Mouse (Mus musculus) ovary, adult 2 months (tissue): ENCODE results near the gene Fbxo48. TPM values are rescaled to one million over a fixed set of nuclear protein-coding genes. Genes with fewer than 3 reads are reported as not detected.

Source experiments
- polyA plus RNA-seq: library from polyadenylated mRNA; depleted of rRNA; stranded (reverse); fragments of >200 nt; gene quantifications from 2 replicates; pipeline ENCODE4 v1.2.3, GENCODE M21; 2012; rRNA removed

Gene Fbxo48
- 0.48 and 0.55 TPM in 2 replicates for polyA plus RNA-seq

DNA sequence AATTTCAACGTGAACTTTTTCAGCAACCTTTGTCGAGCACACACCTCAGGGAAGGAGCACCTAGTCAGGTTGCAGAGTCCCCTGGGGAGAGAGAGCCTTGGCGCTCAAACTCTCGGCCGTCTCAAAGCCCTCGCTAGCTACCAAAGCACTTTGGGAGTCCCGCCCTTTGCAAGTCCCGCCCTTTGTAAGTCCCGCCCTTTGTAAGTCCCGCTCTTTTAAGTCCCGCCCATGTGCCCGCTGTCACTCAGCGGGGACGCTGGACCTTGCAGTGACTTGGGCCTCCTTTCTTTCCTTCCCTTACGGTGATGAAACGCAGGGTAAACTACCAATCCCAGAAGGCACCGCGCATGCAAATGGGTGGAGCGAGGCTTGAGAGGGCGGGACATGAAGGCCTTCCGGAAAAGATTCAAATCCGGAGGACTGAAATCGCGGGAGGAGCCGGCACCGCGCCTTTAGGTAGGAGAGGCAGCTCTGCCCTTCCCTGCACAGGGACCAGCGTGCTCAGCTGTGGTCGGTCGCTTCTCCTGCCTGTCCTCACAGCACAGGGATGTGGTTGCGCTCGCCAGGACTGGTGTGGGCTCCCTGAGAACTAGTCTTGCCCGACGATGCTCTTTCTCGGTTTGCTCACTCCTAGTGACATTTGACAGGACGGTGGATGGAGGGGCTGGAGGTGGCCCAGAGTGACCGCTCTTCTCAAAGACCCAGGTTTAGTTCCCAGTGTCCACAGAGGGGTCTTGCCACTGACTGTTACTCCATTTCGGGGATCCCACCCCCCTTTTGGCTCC, at the start of gene Fbxo48:
Gene Fbxo48 (plus strand): TSS at position 400 of the 785 bp plus-strand sequence.

Other genes with a start within 250 kb of the Fbxo48 start
- gene Egfr, start 199.2 kb upstream of the Fbxo48 start, polyA plus RNA-seq = 125 and 126 TPM in 2 replicates
- gene Cnrip1, start 100.2 kb downstream of the Fbxo48 start, polyA plus RNA-seq = 16.3 and 22.0 TPM in 2 replicates
- 0.70 and 0.80 TPM in 2 replicates for gene Plek, start 101.0 kb downstream of the Fbxo48 start, polyA plus RNA-seq
- 30.4 and 139 TPM in 2 replicates for gene Ppp3r1, start 207.9 kb downstream of the Fbxo48 start, polyA plus RNA-seq
- gene Wdr92, start 230.7 kb downstream of the Fbxo48 start, polyA plus RNA-seq = 7.9 and 8.6 TPM in 2 replicates